Mouse (Mus musculus): Measurements from ENCODE around the gene Stxbp6. TPM values are rescaled to one million over a fixed set of nuclear protein-coding genes. Genes with fewer than 3 reads are reported as not detected.

Stxbp6 gene
- polyA plus RNA-seq, 1 experiment, result 0.67 TPM

DNA sequence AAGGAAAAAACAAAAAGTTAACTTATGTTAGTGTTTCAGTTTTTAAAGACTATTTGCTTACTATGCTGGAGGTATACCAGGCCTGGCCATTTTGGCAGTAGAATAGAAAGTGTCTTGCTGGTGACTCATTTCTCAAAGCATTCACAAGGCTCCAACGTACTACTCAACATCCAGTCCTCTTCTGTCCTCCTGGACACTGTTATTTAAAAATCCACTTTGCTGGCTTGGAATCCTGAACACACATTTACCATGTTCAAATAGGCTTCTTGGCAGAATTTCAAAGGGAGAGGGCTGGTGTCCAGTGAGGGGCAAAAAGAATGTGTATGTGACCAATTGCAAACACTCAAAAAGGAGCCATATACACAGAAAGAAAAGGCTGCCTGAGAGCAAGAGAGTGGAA is 86.7 kb downstream of the Stxbp6 start:
- Histone ChIP-seq H3K4me1 (no peaks in the 10 kb centered on the region), H3K36me3 (replicated peaks; ENCODE audit: low read length) (no peaks in the 10 kb centered on the region), H3K9me3 (no peaks in the 10 kb centered on the region), H3K27me3 (replicated peaks) (no peaks in the 10 kb centered on the region), H3K4me3 (replicated peaks) (no peak overlapping the region)
- TF ChIP-seq GATA1 (IDR thresholded peaks at IDR 0.05; ENCODE audit: borderline replicate concordance, low read length) (no peak), FLI1 (IDR thresholded peaks at IDR 0.05; ENCODE audit: low read length) (no peak)

DNA sequence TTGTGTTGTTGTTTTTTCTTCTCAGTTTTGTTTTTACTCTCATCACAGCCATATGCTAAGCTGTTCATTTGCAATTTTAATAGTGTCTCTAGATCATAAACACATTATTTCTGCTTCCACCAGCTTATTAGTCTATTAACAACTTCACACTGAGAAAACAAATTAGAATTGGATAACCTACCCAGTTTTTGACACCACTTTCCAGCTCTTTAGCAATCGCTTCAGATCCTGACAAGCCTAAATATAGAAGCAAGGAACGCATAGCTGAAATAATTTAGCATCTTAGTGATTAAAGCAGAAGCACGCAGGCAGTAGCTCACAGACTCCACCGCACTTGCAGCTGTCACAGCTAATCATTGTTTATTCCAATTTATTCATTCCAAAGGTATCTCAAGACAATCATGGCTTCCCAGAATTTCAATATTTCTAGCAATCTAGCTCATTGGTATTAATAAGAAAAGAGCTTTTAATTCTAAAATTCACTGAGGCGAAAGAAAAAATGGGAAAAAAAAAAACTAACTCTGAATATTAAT is 95.1 kb downstream of the Stxbp6 start:
- Histone ChIP-seq H3K27me3 (replicated peaks) (no peaks in the 10 kb centered on the region), H3K9me3 (no peaks in the 10 kb centered on the region), H3K4me3 (replicated peaks) (no peak overlapping the region), H3K36me3 (replicated peaks; ENCODE audit: low read length) (no peaks in the 10 kb centered on the region), H3K4me1 (no peaks in the 10 kb centered on the region)
- no peak for TF ChIP-seq FLI1 (IDR thresholded peaks at IDR 0.05; ENCODE audit: low read length)
- no peak for TF ChIP-seq GATA1 (IDR thresholded peaks at IDR 0.05; ENCODE audit: borderline replicate concordance, low read length)

DNA sequence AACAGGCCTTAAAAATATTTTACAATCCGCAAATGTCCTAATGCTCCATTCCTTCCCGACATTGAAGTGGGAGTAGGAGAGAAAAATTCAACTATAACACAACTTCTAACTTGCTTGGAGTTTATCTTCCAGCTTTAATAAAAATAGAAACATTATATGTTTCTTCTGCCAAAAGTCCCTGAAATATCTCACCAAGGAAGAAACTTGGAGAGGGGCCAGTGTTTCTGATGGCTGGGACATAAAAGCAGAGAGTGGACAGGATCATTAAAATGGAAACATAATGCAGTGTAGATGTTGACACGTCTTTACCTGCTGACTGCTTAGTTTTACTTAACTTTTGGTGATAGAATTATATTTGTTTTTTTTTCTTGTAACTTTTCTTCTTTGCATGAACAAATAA is 99.2 kb downstream of the Stxbp6 start:
- H3K9me3 ChIP-seq, result no peaks in the 10 kb centered on the region
- no peaks in the 10 kb centered on the region for H3K27me3 ChIP-seq (replicated peaks)
- no peaks in the 10 kb centered on the region for H3K36me3 ChIP-seq (replicated peaks; ENCODE audit: low read length)
- no peak overlapping the region for H3K4me3 ChIP-seq (replicated peaks)
- no peaks in the 10 kb centered on the region for H3K4me1 ChIP-seq
- TF ChIP-seq FLI1 (IDR thresholded peaks at IDR 0.05; ENCODE audit: low read length) (no peak), GATA1 (IDR thresholded peaks at IDR 0.05; ENCODE audit: borderline replicate concordance, low read length) (no peak)

DNA sequence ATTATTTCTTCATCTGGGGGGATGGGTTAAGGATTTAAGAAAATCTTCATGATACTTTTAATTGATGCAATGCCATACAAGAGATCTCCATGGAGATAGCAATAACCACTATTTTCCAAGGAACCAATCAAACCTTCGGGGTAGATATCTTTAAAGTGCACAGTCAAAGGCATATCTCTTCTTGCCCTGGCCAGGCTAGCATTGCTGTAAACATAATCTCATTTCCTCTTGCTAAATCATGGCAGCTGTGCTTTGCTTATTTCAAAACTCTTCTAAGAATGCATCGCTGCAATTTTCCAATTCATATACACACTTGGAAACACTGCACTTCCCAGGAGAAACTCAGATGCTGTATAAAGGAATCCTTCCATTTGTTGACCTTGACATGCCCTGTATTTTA is 103.0 kb downstream of the Stxbp6 start:
- no peaks in the 10 kb centered on the region for H3K27me3 ChIP-seq (replicated peaks)
- no peaks in the 10 kb centered on the region for H3K36me3 ChIP-seq (replicated peaks; ENCODE audit: low read length)
- TF ChIP-seq FLI1 (IDR thresholded peaks at IDR 0.05; ENCODE audit: low read length), result no peak
- TF ChIP-seq GATA1 (IDR thresholded peaks at IDR 0.05; ENCODE audit: borderline replicate concordance, low read length), result no peak
- H3K4me3 ChIP-seq (replicated peaks), result no peak overlapping the region
- no peaks in the 10 kb centered on the region for H3K9me3 ChIP-seq
- no peaks in the 10 kb centered on the region for H3K4me1 ChIP-seq

DNA sequence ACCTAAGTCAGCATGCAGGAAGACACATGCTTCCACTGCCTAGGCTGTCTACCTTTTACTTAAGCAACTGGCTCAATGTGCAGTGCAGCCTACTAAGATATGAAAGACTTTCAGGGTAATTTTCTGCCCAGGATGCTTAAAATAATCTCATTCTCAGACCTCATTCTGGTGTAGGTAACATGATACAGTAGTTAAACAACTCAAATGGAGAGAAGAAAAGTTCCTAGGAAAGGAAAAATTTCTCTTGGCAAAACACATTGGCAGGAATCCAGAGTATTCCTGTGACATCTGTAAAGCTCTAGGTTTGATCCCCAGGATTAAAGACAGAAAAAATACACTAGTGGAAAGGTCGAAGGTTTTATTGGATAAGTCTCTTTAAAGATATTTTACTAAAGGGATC is 107.1 kb downstream of the Stxbp6 start:
- Histone ChIP-seq H3K9me3 (no peaks in the 10 kb centered on the region), H3K4me3 (replicated peaks) (no peak overlapping the region), H3K27me3 (replicated peaks) (no peaks in the 10 kb centered on the region), H3K4me1 (no peaks in the 10 kb centered on the region), H3K36me3 (replicated peaks; ENCODE audit: low read length) (no peaks in the 10 kb centered on the region)
- TF ChIP-seq FLI1 (IDR thresholded peaks at IDR 0.05; ENCODE audit: low read length) (no peak), GATA1 (IDR thresholded peaks at IDR 0.05; ENCODE audit: borderline replicate concordance, low read length) (no peak)

DNA sequence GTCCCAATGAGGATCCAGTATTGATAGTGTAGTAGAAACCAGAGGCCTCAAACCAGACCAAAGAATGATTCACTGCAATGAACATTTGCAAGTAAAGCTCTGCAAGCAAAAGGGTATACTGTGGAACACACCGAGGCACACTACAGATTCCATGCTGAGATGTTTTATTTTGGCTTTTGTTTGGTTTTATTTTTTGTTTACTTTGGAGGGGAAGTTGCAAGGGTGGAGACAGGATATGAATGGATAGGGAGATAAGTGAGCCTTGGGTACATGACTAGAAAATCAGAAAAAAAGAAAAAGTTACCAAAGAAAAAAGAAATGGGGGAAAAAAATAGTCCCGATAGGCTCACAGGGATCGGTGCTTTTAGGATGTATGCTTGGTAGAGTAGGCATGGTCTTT is 117.0 kb downstream of the Stxbp6 start:
- H3K36me3 ChIP-seq (replicated peaks; ENCODE audit: low read length), result no peaks in the 10 kb centered on the region
- no peak overlapping the region for H3K4me3 ChIP-seq (replicated peaks)
- no peaks in the 10 kb centered on the region for H3K4me1 ChIP-seq
- H3K9me3 ChIP-seq, result no peaks in the 10 kb centered on the region
- TF ChIP-seq GATA1 (IDR thresholded peaks at IDR 0.05; ENCODE audit: borderline replicate concordance, low read length) (no peak), FLI1 (IDR thresholded peaks at IDR 0.05; ENCODE audit: low read length) (no peak)
- H3K27me3 ChIP-seq (replicated peaks), result no peaks in the 10 kb centered on the region

DNA sequence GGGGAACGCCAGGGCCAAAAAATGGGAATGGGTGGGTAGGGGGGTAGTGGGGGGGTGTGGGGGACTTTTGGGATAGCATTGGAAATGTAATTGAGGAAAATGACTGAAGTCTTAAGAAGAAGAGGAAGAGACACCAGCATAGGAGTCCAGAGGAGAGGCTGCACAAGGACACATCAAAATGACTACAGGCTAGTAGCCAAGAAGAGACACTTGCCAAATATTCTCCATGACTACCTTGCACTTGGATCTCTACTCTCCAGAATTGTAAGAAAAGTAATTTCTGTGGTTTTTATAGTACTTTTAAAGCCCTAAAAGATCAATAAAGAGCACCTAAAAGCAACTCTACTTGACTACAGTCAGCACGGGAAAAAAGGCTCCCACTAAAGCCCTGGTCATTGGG is 121.4 kb downstream of the Stxbp6 start:
- no peaks in the 10 kb centered on the region for H3K4me1 ChIP-seq
- TF ChIP-seq FLI1 (IDR thresholded peaks at IDR 0.05; ENCODE audit: low read length), result no peak
- TF ChIP-seq GATA1 (IDR thresholded peaks at IDR 0.05; ENCODE audit: borderline replicate concordance, low read length), result no peak
- no peaks in the 10 kb centered on the region for H3K9me3 ChIP-seq

DNA sequence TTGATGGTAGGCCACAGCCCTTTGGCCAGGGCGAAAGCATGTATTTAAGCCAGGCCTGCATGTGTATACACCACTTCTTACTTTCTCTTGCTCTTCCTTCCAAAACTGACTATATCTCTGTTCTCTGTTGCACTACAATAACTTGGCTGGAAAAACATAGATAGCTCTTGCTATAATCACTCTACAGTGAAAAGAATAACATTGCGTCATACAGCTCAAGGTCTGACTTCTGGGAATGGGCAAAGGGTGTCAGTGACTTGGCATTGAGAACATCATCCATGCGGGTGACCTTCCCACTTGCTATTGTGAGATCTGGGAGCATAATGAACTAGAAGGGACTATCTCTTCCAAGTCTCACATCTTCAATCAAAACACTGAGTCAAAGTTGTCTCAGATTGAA is 122.4 kb downstream of the Stxbp6 start:
- Histone ChIP-seq H3K4me3 (replicated peaks) (no peak overlapping the region), H3K36me3 (replicated peaks; ENCODE audit: low read length) (no peaks in the 10 kb centered on the region), H3K9me3 (no peaks in the 10 kb centered on the region), H3K27me3 (replicated peaks) (no peaks in the 10 kb centered on the region), H3K4me1 (no peaks in the 10 kb centered on the region)
- TF ChIP-seq GATA1 (IDR thresholded peaks at IDR 0.05; ENCODE audit: borderline replicate concordance, low read length) (no peak), FLI1 (IDR thresholded peaks at IDR 0.05; ENCODE audit: low read length) (no peak)

More for the DNA sequence above, 121.4 kb downstream of the Stxbp6 start:
- no peaks in the 10 kb centered on the region for H3K27me3 ChIP-seq (replicated peaks)
- H3K36me3 ChIP-seq (replicated peaks; ENCODE audit: low read length), result no peaks in the 10 kb centered on the region
- no peak overlapping the region for H3K4me3 ChIP-seq (replicated peaks)

DNA sequence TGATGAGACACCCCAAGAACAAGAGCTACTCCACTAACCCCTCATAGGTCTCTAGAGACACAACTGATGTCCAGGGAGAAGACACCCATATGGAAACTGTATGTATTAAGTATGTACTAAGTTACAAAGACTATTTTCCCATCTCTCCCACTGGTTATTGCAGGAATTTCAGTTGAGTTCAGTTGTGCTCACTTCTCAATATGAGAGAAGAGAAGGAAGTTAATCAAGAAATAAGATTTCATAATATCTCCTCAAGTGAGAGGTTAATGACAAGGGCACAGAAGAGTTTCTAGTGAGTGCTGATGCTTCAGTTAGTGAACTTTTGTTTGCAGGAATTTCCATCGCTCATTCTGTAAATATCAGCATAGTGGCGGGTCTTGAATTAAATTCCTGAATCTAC is 124.0 kb downstream of the Stxbp6 start:
- Histone ChIP-seq H3K4me3 (replicated peaks) (no peak overlapping the region), H3K27me3 (replicated peaks) (no peaks in the 10 kb centered on the region), H3K9me3 (no peaks in the 10 kb centered on the region), H3K4me1 (no peaks in the 10 kb centered on the region), H3K36me3 (replicated peaks; ENCODE audit: low read length) (no peaks in the 10 kb centered on the region)
- no peak for TF ChIP-seq GATA1 (IDR thresholded peaks at IDR 0.05; ENCODE audit: borderline replicate concordance, low read length)
- TF ChIP-seq FLI1 (IDR thresholded peaks at IDR 0.05; ENCODE audit: low read length), result no peak

DNA sequence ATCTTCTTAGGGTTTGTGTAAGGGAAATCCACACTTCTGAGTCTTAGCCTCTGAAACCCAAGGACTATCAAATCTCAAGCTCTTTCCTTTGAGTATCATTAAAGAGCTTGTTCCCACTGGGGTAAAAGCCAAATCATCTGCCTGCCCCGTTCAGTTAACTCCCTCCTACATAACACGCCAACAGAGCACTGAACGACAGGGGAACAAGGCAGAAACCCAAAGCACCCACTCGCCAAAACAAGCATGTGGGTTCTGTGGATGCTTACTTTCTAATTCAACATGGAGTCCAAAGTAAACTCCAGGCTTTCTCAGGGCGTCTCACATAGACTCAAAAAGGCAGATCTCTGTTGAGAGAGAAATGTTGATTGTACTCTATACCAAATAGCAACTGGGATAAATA is 126.7 kb downstream of the Stxbp6 start:
- TF ChIP-seq GATA1 (IDR thresholded peaks at IDR 0.05; ENCODE audit: borderline replicate concordance, low read length) (no peak), FLI1 (IDR thresholded peaks at IDR 0.05; ENCODE audit: low read length) (no peak)
- Histone ChIP-seq H3K36me3 (replicated peaks; ENCODE audit: low read length) (no peaks in the 10 kb centered on the region), H3K9me3 (no peaks in the 10 kb centered on the region; the same call in 1 of the 2 replicates)

DNA sequence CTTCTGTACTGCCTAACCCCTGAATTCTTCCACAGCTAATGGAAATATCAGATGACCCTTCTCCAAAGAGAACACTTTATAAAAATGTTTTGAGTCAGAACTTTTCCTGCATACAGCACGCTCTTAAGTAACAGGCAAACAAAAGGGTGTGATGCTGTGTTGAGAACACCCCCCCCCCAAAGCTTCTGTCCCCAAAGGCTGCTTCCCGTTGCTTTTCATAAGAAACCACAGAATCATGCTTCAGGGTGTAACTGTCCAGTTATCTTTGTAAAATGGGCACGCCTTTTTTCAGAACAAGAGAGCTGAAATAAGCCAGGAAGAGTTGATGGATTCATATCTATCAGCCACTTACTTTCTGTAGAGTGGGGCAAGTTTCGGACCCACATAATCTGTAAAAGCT is 134.2 kb downstream of the Stxbp6 start:
- Histone ChIP-seq H3K9me3 (no peaks in the 10 kb centered on the region; the same call in 1 of the 2 replicates), H3K4me1 (no peaks in the 10 kb centered on the region), H3K36me3 (replicated peaks; ENCODE audit: low read length) (no peaks in the 10 kb centered on the region), H3K27me3 (replicated peaks) (no peaks in the 10 kb centered on the region), H3K4me3 (replicated peaks) (no peak overlapping the region)
- TF ChIP-seq FLI1 (IDR thresholded peaks at IDR 0.05; ENCODE audit: low read length) (no peak), GATA1 (IDR thresholded peaks at IDR 0.05; ENCODE audit: borderline replicate concordance, low read length) (no peak)

More for the DNA sequence above, 126.7 kb downstream of the Stxbp6 start:
- H3K4me1 ChIP-seq, result no peaks in the 10 kb centered on the region
- H3K4me3 ChIP-seq (replicated peaks), result no peak overlapping the region
- H3K27me3 ChIP-seq (replicated peaks), result no peaks in the 10 kb centered on the region
